Mouse (Mus musculus): ENCODE data around the gene Comt.

GRCm38 (mm10) chr16:18393595-18393994 is 33.1 kb downstream of the Comt start:
- no peak for TF ChIP-seq ZNF384 (IDR thresholded peaks at IDR 0.05; ENCODE audit: low read depth, low read length)
- TF ChIP-seq MAFK (IDR thresholded peaks at IDR 0.05; ENCODE audit: insufficient read depth, low read depth, low read length), result no peak
- no peak for TF ChIP-seq ZC3H11A (IDR thresholded peaks at IDR 0.05; ENCODE audit: borderline replicate concordance, low read depth, low read length)
